Mouse (Mus musculus) C2C12 (cell line): ENCODE results near the gene Acd.

Experiments
- CEBPB ChIP-seq: IDR thresholded peaks from one replicate; pipeline ENCODE4 v1.6.1; 2011; ENCODE audit warnings: low read depth, mild to moderate bottlenecking, control low read depth, moderate library complexity
- CTCF ChIP-seq: IDR thresholded peaks from one replicate; pipeline ENCODE4 v1.5.1; 2011; ENCODE audit not compliant: control insufficient read depth, insufficient read depth, insufficient read length
- MYOG ChIP-seq: IDR thresholded peaks from one replicate; pipeline ENCODE4 v1.6.1; 2011; ENCODE audit not compliant: control insufficient read depth, insufficient read length; ENCODE audit errors: extremely low read depth
- USF1 ChIP-seq: IDR thresholded peaks from one replicate; pipeline ENCODE4 v1.6.1; 2011; ENCODE audit warnings: low read depth, mild to moderate bottlenecking, control low read depth, moderate library complexity

DNA sequence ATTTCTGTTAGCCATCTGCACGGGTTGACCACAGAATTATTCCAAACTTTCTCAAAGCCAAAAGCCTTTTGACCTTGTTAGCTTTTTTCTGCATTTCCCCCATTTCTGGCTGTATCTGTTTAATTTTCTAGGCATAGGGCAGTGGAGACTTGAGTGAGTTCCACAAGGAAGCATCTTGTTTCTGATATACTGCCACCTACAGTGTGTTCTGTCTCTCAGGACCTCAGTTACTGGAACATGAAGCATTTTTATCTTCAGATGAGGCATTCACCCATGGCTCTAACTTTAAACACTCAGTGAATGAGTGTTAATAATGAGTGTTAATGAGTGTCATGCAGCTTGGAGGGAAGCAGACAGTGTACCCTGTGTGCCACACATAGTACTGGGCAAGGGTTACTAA lies 23.0 kb downstream of the Acd start:
- TF ChIP-seq MYOG, result no peak
- TF ChIP-seq CTCF, result no peak
- TF ChIP-seq USF1, result no peak
- TF ChIP-seq CEBPB, result no peak
